Mouse (Mus musculus): ENCODE data around the gene Xirp1. TPM values are rescaled to one million over a fixed set of nuclear protein-coding genes. Genes with fewer than 3 reads are reported as not detected.
A peak's percentile ranks its signal among the peaks of the same experiment; 100 is the strongest.

Gene Xirp1
- not detected in 2 replicates for polyA plus RNA-seq (2014; fragmentation: Nextera tagmentation; extraction: Ambion mirVana)

DNA sequence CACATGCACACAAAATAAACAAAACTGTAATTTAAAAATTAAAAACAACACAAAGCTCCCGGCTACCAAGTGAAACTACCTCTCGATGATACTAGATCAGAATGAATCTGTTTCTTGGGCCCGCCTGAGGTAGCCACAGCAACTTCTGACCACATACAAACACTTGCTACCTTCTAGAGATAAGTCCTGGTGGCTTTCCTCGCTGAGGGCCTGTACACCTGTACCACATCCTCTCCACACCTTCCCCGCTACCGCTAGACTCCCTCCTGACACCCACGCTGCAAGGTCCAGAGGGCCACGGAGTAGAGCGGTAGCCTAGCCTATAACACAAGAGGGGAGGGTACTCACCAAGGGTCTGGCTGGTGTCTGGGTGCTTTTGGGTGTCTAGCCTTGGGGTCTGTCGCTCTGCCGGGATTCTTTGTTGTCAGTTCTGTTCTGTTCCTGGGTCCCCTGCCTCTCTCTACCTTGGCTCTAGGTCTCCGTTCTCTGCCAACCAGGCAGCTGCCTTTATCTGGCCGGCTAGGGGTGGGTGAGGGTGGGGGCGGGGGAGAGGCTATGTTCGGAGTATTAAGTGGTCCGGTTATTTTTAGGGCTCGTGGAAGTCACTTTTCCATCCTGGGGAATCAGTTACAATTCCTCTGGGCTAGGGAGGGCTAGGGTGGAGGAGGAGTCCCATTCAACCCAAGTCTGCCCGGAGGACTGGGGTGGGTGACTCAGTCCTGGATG is at the start of gene Xirp1:
Gene Xirp1, minus strand, starts transcription at position 513 of the 726 bp plus-strand sequence.
- no peak within 1 kb of the TSS for H3K4me3 ChIP-seq (ENCODE audit: low read length)
- H3K36me3 ChIP-seq (ENCODE audit: control insufficient read depth, insufficient read depth, low read length) = no peaks in the 10 kb centered on the region
- no peak within 1 kb of the TSS for H3K27ac ChIP-seq (ENCODE audit: low read depth, low read length)
- H3K4me1 ChIP-seq (ENCODE audit: control insufficient read depth, insufficient read depth, low read length) = no peaks in the 10 kb centered on the region
- no peaks in the 10 kb centered on the region for H3K9me3 ChIP-seq (ENCODE audit: control insufficient read depth, low read length)
- WGBS = 82% methylated on average over 18 of the region's 18 CpGs
- H3K4me2 ChIP-seq (replicated peaks; ENCODE audit: low read depth, low read length) = no peak within 1 kb of the TSS
- no peak for ATAC-seq (ENCODE audit: low FRiP score, low TSS enrichment)
- H3K27me3 ChIP-seq (ENCODE audit: control insufficient read depth, insufficient read depth, low read length) = no peaks in the 10 kb centered on the region
- no peak within 1 kb of the TSS for H3K9ac ChIP-seq (ENCODE audit: low read depth, low read length)

DNA sequence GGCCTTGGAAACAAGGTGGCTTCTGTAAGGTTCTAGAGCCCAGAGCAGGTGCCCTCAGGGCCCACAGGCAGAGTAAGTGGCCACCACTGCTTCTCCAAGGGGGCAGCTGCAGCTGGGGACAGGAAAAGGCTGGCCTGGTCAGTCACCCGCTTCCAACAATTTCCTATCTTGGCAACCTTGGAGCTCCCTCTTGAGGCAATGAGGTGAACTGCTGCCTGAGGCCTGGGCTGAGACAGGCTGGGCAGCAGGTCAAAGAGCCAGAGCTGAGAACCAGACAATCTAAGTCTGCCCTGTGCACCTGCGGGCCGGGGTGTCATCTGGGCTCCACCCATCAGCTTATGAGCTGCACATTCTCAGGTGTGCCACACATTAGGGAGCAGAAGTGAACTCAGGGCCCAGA is 49.8 kb upstream of the Xirp1 start:
- Histone ChIP-seq H3K27ac (ENCODE audit: low read depth, low read length) (no peak overlapping the region), H3K4me1 (ENCODE audit: control insufficient read depth, insufficient read depth, low read length) (no peaks in the 10 kb centered on the region), H3K36me3 (ENCODE audit: control insufficient read depth, insufficient read depth, low read length) (no peaks in the 10 kb centered on the region), H3K4me3 (ENCODE audit: low read length) (no peak overlapping the region), H3K9ac (ENCODE audit: low read depth, low read length) (no peak overlapping the region), H3K9me3 (ENCODE audit: control insufficient read depth, low read length) (no peaks in the 10 kb centered on the region), H3K27me3 (ENCODE audit: control insufficient read depth, insufficient read depth, low read length) (no peaks in the 10 kb centered on the region), H3K4me2 (replicated peaks; ENCODE audit: low read depth, low read length) (no peak overlapping the region)
- 25% methylated on average over 3 of the region's 3 CpGs for WGBS
- ATAC-seq (ENCODE audit: low FRiP score, low TSS enrichment) = peak; percentile 85

DNA sequence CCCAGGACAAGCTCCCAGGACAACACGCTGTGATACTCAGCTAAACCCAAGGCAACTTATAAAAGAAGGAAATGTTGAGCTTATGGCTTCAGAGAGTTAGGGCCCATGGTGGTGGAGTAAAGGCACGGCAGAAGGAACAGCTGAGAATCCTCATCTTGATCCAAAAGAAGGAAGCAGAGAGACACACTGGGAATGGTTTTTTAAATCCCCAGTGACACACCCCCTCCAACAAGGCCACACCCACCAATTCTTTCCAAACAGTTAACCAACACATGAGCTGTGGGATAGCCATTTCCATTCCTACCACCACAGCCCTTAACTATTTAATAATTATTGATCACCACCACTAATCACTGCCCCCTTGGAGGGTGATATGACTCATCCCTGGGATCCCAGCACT is 47.9 kb upstream of the Xirp1 start:
- Histone ChIP-seq H3K9me3 (ENCODE audit: control insufficient read depth, low read length) (no peaks in the 10 kb centered on the region), H3K27me3 (ENCODE audit: control insufficient read depth, insufficient read depth, low read length) (no peaks in the 10 kb centered on the region), H3K4me1 (ENCODE audit: control insufficient read depth, insufficient read depth, low read length) (no peaks in the 10 kb centered on the region), H3K27ac (ENCODE audit: low read depth, low read length) (no peak overlapping the region), H3K9ac (ENCODE audit: low read depth, low read length) (no peak overlapping the region), H3K4me2 (replicated peaks; ENCODE audit: low read depth, low read length) (no peak overlapping the region), H3K36me3 (ENCODE audit: control insufficient read depth, insufficient read depth, low read length) (no peaks in the 10 kb centered on the region), H3K4me3 (ENCODE audit: low read length) (no peak overlapping the region)
- 68% methylated on average over 2 of the region's 2 CpGs for WGBS
- no peak for ATAC-seq (ENCODE audit: low FRiP score, low TSS enrichment)

DNA sequence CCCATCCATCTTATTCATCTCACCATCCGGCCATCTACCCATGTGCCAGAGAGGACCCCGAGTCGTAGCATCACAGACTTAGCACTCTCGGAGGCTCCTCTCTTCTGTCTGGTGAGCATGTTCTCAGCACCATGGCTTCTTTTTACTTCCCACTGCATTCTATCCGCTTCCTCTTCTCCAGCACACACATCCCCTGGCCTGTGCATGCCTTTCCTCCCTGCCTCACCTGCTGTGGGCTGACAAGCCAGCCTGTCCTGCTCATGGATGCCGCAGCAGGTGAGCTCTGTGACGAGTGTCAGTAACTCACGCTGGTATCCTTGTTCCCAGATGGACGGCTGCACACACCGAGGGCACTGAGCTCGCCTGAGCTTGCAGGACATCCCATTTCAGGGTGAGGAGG is 46.4 kb upstream of the Xirp1 start, which contains the start of gene Cx3cr1:
Gene Cx3cr1, minus strand, starts transcription at position 101 of the 400 bp plus-strand sequence.
- H3K9ac ChIP-seq (ENCODE audit: low read depth, low read length) = no peak within 1 kb of the TSS
- no peaks in the 10 kb centered on the region for H3K36me3 ChIP-seq (ENCODE audit: control insufficient read depth, insufficient read depth, low read length)
- WGBS = 85% methylated on average over 11 of the region's 11 CpGs
- H3K4me1 ChIP-seq (ENCODE audit: control insufficient read depth, insufficient read depth, low read length) = no peaks in the 10 kb centered on the region
- H3K9me3 ChIP-seq (ENCODE audit: control insufficient read depth, low read length) = no peaks in the 10 kb centered on the region
- no peak within 1 kb of the TSS for H3K4me3 ChIP-seq (ENCODE audit: low read length)
- no peaks in the 10 kb centered on the region for H3K27me3 ChIP-seq (ENCODE audit: control insufficient read depth, insufficient read depth, low read length)
- no peak for ATAC-seq (ENCODE audit: low FRiP score, low TSS enrichment)
- H3K4me2 ChIP-seq (replicated peaks; ENCODE audit: low read depth, low read length) = no peak within 1 kb of the TSS
- H3K27ac ChIP-seq (ENCODE audit: low read depth, low read length) = no peak within 1 kb of the TSS

DNA sequence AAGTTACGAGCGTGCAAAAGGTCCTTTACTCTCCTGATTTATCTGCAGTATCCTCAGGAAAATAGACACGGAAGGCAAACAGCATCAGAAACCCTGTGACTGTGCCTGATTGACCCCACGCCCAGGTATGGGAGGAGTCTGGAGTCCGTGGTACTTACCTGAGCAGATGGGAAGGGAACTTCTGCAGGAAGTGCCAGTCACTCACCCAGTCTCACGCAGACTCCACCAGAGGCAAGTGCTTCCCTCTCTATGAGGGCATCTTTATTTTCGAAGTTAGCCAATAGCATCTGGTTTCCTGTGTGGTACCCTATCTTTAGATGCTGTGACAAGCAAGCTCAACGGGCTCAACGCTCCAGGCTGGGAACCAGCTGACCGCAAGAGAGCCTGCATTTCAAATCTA is 44.6 kb upstream of the Xirp1 start:
- 63% methylated on average over 10 of the region's 10 CpGs for WGBS
- Histone ChIP-seq H3K4me1 (ENCODE audit: control insufficient read depth, insufficient read depth, low read length) (no peaks in the 10 kb centered on the region), H3K4me2 (replicated peaks; ENCODE audit: low read depth, low read length) (no peak overlapping the region), H3K9me3 (ENCODE audit: control insufficient read depth, low read length) (no peaks in the 10 kb centered on the region), H3K9ac (ENCODE audit: low read depth, low read length) (no peak overlapping the region), H3K36me3 (ENCODE audit: control insufficient read depth, insufficient read depth, low read length) (no peaks in the 10 kb centered on the region), H3K4me3 (ENCODE audit: low read length) (no peak overlapping the region), H3K27me3 (ENCODE audit: control insufficient read depth, insufficient read depth, low read length) (no peaks in the 10 kb centered on the region), H3K27ac (ENCODE audit: low read depth, low read length) (no peak overlapping the region)
- ATAC-seq (ENCODE audit: low FRiP score, low TSS enrichment) = no peak

GRCm38 (mm10) chr9:120067609-120068008 is 44.2 kb upstream of the Xirp1 start:
- Histone ChIP-seq H3K9ac (ENCODE audit: low read depth, low read length) (no peak overlapping the region), H3K27ac (ENCODE audit: low read depth, low read length) (no peak overlapping the region), H3K36me3 (ENCODE audit: control insufficient read depth, insufficient read depth, low read length) (no peaks in the 10 kb centered on the region), H3K4me1 (ENCODE audit: control insufficient read depth, insufficient read depth, low read length) (no peaks in the 10 kb centered on the region), H3K27me3 (ENCODE audit: control insufficient read depth, insufficient read depth, low read length) (no peaks in the 10 kb centered on the region), H3K4me3 (ENCODE audit: low read length) (no peak overlapping the region), H3K4me2 (replicated peaks; ENCODE audit: low read depth, low read length) (no peak overlapping the region), H3K9me3 (ENCODE audit: control insufficient read depth, low read length) (no peaks in the 10 kb centered on the region)
- WGBS = 77% methylated on average over 2 of the region's 2 CpGs
- ATAC-seq (ENCODE audit: low FRiP score, low TSS enrichment) = no peak

- no peaks in the 10 kb centered on the region for H3K27me3 ChIP-seq (ENCODE audit: control insufficient read depth, insufficient read depth, low read length)
- H3K36me3 ChIP-seq (ENCODE audit: control insufficient read depth, insufficient read depth, low read length) = no peaks in the 10 kb centered on the region
Measured at GRCm38 (mm10) chr9:120064317-120064716, 40.9 kb upstream of the Xirp1 start.

GRCm38 (mm10) chr9:120058730-120059129 is 35.3 kb upstream of the Xirp1 start:
- Histone ChIP-seq H3K9me3 (ENCODE audit: control insufficient read depth, low read length) (no peaks in the 10 kb centered on the region), H3K4me3 (ENCODE audit: low read length) (no peak overlapping the region), H3K9ac (ENCODE audit: low read depth, low read length) (no peak overlapping the region), H3K27me3 (ENCODE audit: control insufficient read depth, insufficient read depth, low read length) (no peaks in the 10 kb centered on the region), H3K36me3 (ENCODE audit: control insufficient read depth, insufficient read depth, low read length) (no peaks in the 10 kb centered on the region), H3K27ac (ENCODE audit: low read depth, low read length) (no peak overlapping the region), H3K4me1 (ENCODE audit: control insufficient read depth, insufficient read depth, low read length) (no peaks in the 10 kb centered on the region), H3K4me2 (replicated peaks; ENCODE audit: low read depth, low read length) (no peak overlapping the region)
- 71% methylated on average over 3 of the region's 3 CpGs for WGBS
- no peak for ATAC-seq (ENCODE audit: low FRiP score, low TSS enrichment)

More at GRCm38 (mm10) chr9:120064317-120064716, 40.9 kb upstream of the Xirp1 start:
- Histone ChIP-seq H3K27ac (ENCODE audit: low read depth, low read length) (no peak overlapping the region), H3K9ac (ENCODE audit: low read depth, low read length) (no peak overlapping the region), H3K4me2 (replicated peaks; ENCODE audit: low read depth, low read length) (no peak overlapping the region), H3K4me1 (ENCODE audit: control insufficient read depth, insufficient read depth, low read length) (no peaks in the 10 kb centered on the region), H3K9me3 (ENCODE audit: control insufficient read depth, low read length) (no peaks in the 10 kb centered on the region), H3K4me3 (ENCODE audit: low read length) (no peak overlapping the region)
- 81% methylated on average over 4 of the region's 4 CpGs for WGBS
- ATAC-seq (ENCODE audit: low FRiP score, low TSS enrichment) = no peak

GRCm38 (mm10) chr9:120056201-120056600 is 32.8 kb upstream of the Xirp1 start:
- ATAC-seq (ENCODE audit: low FRiP score, low TSS enrichment) = no peak
- no peak overlapping the region for H3K9ac ChIP-seq (ENCODE audit: low read depth, low read length)
- H3K4me3 ChIP-seq (ENCODE audit: low read length) = no peak overlapping the region
- 74% methylated on average over 9 of the region's 9 CpGs for WGBS
- H3K27ac ChIP-seq (ENCODE audit: low read depth, low read length) = no peak overlapping the region
- H3K4me2 ChIP-seq (replicated peaks; ENCODE audit: low read depth, low read length) = no peak overlapping the region
- H3K36me3 ChIP-seq (ENCODE audit: control insufficient read depth, insufficient read depth, low read length) = no peaks in the 10 kb centered on the region
- no peaks in the 10 kb centered on the region for H3K4me1 ChIP-seq (ENCODE audit: control insufficient read depth, insufficient read depth, low read length)
- no peaks in the 10 kb centered on the region for H3K9me3 ChIP-seq (ENCODE audit: control insufficient read depth, low read length)
- no peaks in the 10 kb centered on the region for H3K27me3 ChIP-seq (ENCODE audit: control insufficient read depth, insufficient read depth, low read length)
